Mouse (Mus musculus) gastrocnemius, adult 8-10 months (tissue): ENCODE results near the gene Mosmo. TPM values are rescaled to one million over a fixed set of nuclear protein-coding genes. Genes with fewer than 3 reads are reported as not detected.
A peak's percentile ranks its signal among the peaks of the same experiment; 100 is the strongest.

Source experiments
- DNase-seq, 2 experiments: peaks; one replicate each; pipeline ENCODE4 v3.0.0; 2022; ENCODE audit warnings: low spot score in 2 of 2
- total RNA-seq, 4 experiments: library from RNA; stranded (reverse); gene quantifications; 2 replicates each; pipeline ENCODE4 v1.2.4; 2022

Mosmo gene
- total RNA-seq, 4 experiments from 2014 or later: 19.4 to 28.2 (median 22.9) TPM

- DNase-seq: peak; percentile 60 to 63
These were observed 77.3 kb downstream of the Mosmo start for GRCm38 (mm10) chr7:120754671-120755070.

GRCm38 (mm10) chr7:120767369-120767768, 90.0 kb downstream of the Mosmo start:
- DNase-seq: no peak

- no peak for DNase-seq
These were observed 94.0 kb downstream of the Mosmo start for GRCm38 (mm10) chr7:120771389-120771788.

- DNase-seq: no peak
These were observed 100.6 kb downstream of the Mosmo start for GRCm38 (mm10) chr7:120778012-120778411.

Other genes starting within 250 kb of the Mosmo start
- 100 to 1,000 TPM; 435 to 499 (median 482) TPM for gene Uqcrc2, start 42.4 kb upstream of the Mosmo start, total RNA-seq
- not detected for gene Pdzd9, start 7.3 kb upstream of the Mosmo start, total RNA-seq
- gene Vwa3a, start 61.7 kb downstream of the Mosmo start, total RNA-seq: under 1 TPM; 0.36 to 0.80 (median 0.54) TPM
- under 1 TPM in 3 of 4 experiments, not detected in 1; 0.21 to 0.38 (median 0.27) TPM for gene Gm5737, start 134.7 kb downstream of the Mosmo start, total RNA-seq
- gene Eef2k, start 165.2 kb downstream of the Mosmo start, total RNA-seq: 10 to 100 TPM; 60.0 to 79.0 (median 75.1) TPM
- 10 to 100 TPM in 1 of 4 experiments, 1 to 10 TPM in 3; 7.7 to 11.2 (median 8.4) TPM for gene Polr3e, start 240.1 kb downstream of the Mosmo start, total RNA-seq